Mouse (Mus musculus): ENCODE data around the gene Efnb2. TPM values are rescaled to one million over a fixed set of nuclear protein-coding genes. Genes with fewer than 3 reads are reported as not detected.

Efnb2 gene
- polyA plus RNA-seq, 2 experiments: 42.8 to 74.0 TPM

GRCm38 (mm10) chr8:8678236-8678635 is 17.2 kb upstream of the Efnb2 start:
- Histone ChIP-seq H3K9ac (ENCODE audit: low read depth, low read length, severe bottlenecking) (no peak overlapping the region), H3K4me3 (replicated peaks; ENCODE audit: low read length) (no peak overlapping the region), H3K4me1 (ENCODE audit: control insufficient read depth, insufficient read depth, low read length) (no peaks in the 10 kb centered on the region), H3K36me3 (ENCODE audit: control insufficient read depth, insufficient read depth, low read length) (peaks cover 78% of the 10 kb centered on the region), H3K9me3 (ENCODE audit: control insufficient read depth, low read length) (no peaks in the 10 kb centered on the region), H3K27ac (replicated peaks; ENCODE audit: low read depth, low read length) (no peak overlapping the region), H3K4me2 (replicated peaks; ENCODE audit: low read depth, low read length, severe bottlenecking) (no peak overlapping the region), H3K27me3 (ENCODE audit: control insufficient read depth, insufficient read depth, low read length) (no peaks in the 10 kb centered on the region)
- 91% methylated on average over 3 of the region's 3 CpGs for WGBS
- ATAC-seq (ENCODE audit: low FRiP score, low read depth) (no peak), DNase-seq (ENCODE audit: low spot score) (no peak)
- TF ChIP-seq POLR2A (IDR thresholded peaks at IDR 0.05; ENCODE audit: borderline replicate concordance, extremely low read depth, insufficient read depth, insufficient read length): no peak

- Histone ChIP-seq H3K27ac (replicated peaks; ENCODE audit: low read depth, low read length) (no peak overlapping the region), H3K4me1 (ENCODE audit: control insufficient read depth, insufficient read depth, low read length) (no peaks in the 10 kb centered on the region), H3K36me3 (ENCODE audit: control insufficient read depth, insufficient read depth, low read length) (peaks cover 64% of the 10 kb centered on the region), H3K9ac (ENCODE audit: low read depth, low read length, severe bottlenecking) (no peak overlapping the region), H3K9me3 (ENCODE audit: control insufficient read depth, low read length) (no peaks in the 10 kb centered on the region), H3K4me3 (replicated peaks; ENCODE audit: low read length) (no peak overlapping the region), H3K27me3 (ENCODE audit: control insufficient read depth, insufficient read depth, low read length) (no peaks in the 10 kb centered on the region), H3K4me2 (replicated peaks; ENCODE audit: low read depth, low read length, severe bottlenecking) (no peak overlapping the region)
- no peak for ATAC-seq (ENCODE audit: low FRiP score, low read depth)
- no peak for TF ChIP-seq POLR2A (IDR thresholded peaks at IDR 0.05; ENCODE audit: borderline replicate concordance, extremely low read depth, insufficient read depth, insufficient read length)
- 80% methylated on average over 5 of the region's 5 CpGs for WGBS
- no peak for DNase-seq (ENCODE audit: low spot score)
These were observed 13.8 kb upstream of the Efnb2 start for GRCm38 (mm10) chr8:8674864-8675263.

DNA sequence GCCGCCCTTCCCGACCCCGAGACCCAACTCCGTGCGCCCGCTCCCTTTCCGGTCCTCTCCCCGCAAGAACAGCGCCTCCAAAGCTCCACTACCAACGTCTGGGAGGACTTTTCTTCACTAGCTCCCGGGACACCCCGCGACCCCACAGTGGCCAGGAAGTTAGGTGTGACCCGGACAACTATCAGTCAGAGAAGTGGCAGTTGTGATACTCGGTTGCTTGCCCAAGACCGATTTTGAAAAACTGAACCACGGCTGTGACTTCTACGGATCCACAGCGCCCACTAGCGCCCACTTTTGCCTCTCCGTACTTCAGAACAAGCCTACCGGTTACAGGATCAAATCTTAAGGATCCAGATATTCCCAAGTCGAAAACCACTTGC is 707 bp upstream of the Efnb2 start:
- peak; percentile 90 for DNase-seq (ENCODE audit: low spot score)
- Histone ChIP-seq H3K4me1 (ENCODE audit: control insufficient read depth, insufficient read depth, low read length) (peaks cover 14% of the 10 kb centered on the region), H3K27ac (replicated peaks; ENCODE audit: low read depth, low read length) (peak overlapping the region; percentile 67), H3K9me3 (ENCODE audit: control insufficient read depth, low read length) (no peaks in the 10 kb centered on the region), H3K4me3 (replicated peaks; ENCODE audit: low read length) (peak overlapping the region; percentile 93), H3K4me2 (replicated peaks; ENCODE audit: low read depth, low read length, severe bottlenecking) (peak overlapping the region; percentile 82), H3K36me3 (ENCODE audit: control insufficient read depth, insufficient read depth, low read length) (peaks cover 10% of the 10 kb centered on the region), H3K9ac (ENCODE audit: low read depth, low read length, severe bottlenecking) (peak overlapping the region; percentile 54), H3K27me3 (ENCODE audit: control insufficient read depth, insufficient read depth, low read length) (no peaks in the 10 kb centered on the region)
- WGBS: 0% methylated on average over 23 of the region's 23 CpGs
- 0 out of 2 replicates have a peak, but pooled peaks have one; percentile 6 for ATAC-seq (ENCODE audit: low FRiP score, low read depth)
- TF ChIP-seq POLR2A (IDR thresholded peaks at IDR 0.05; ENCODE audit: borderline replicate concordance, extremely low read depth, insufficient read depth, insufficient read length): no peak

- peaks cover 16% of the 10 kb centered on the region for H3K4me1 ChIP-seq (ENCODE audit: control insufficient read depth, insufficient read depth, low read length)
- WGBS: 2% methylated on average over 72 of the region's 88 CpGs
- peak overlapping the region; percentile 93 for H3K4me3 ChIP-seq (replicated peaks; ENCODE audit: low read length)
- no peak for TF ChIP-seq POLR2A (IDR thresholded peaks at IDR 0.05; ENCODE audit: borderline replicate concordance, extremely low read depth, insufficient read depth, insufficient read length)
- peak overlapping the region; percentile 82 for H3K4me2 ChIP-seq (replicated peaks; ENCODE audit: low read depth, low read length, severe bottlenecking)
- H3K27ac ChIP-seq (replicated peaks; ENCODE audit: low read depth, low read length): peak overlapping the region; percentile 78
- H3K27me3 ChIP-seq (ENCODE audit: control insufficient read depth, insufficient read depth, low read length): no peaks in the 10 kb centered on the region
- no peaks in the 10 kb centered on the region for H3K9me3 ChIP-seq (ENCODE audit: control insufficient read depth, low read length)
- ATAC-seq (ENCODE audit: low FRiP score, low read depth): peak; percentile 37
- no peaks in the 10 kb centered on the region for H3K36me3 ChIP-seq (ENCODE audit: control insufficient read depth, insufficient read depth, low read length)
- H3K9ac ChIP-seq (ENCODE audit: low read depth, low read length, severe bottlenecking): peak overlapping the region; percentile 94
- no peak for DNase-seq (ENCODE audit: low spot score)
These were observed 539 bp downstream of the Efnb2 start for GRCm38 (mm10) chr8:8660307-8661098.

DNA sequence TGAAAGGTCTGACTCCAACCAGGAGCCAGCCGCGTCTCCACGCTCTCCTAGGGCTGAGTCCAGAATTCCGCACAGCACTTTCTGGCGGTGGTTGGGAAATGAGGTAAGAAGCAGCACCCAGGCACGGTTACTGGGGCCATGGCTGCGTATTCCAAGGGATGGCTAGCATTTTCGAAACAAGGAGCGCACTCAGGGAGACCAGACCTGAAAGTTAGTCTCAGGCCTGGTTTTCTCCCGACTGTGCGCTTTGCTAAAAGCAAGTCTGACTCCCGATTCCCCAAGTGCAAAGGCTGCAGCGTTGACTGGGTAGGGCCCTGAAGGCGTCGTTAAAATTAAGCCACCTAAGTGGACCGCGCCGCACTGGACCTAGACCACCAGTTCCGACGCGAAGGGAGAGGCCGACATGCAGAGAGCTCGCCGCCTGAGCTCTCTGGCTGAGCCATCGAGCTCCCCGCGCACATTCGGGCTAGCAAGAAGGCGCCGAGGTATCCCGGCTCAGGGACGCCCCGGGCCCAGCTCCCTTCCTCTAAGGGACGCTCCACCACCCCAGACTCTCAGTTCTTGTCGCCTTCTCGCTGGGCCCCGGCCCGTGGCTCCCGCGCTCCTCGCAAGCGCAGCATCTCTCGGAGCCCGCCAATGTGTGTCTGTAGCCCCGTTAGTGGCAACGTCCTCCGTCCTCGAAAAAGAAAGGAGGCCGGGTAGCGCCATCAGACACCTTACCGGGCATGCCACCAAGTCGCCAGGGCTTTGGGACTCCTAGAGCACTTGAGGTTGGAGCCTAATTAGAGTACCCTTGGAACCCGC is 1.3 kb downstream of the Efnb2 start:
- Histone ChIP-seq H3K9me3 (ENCODE audit: control insufficient read depth, low read length) (no peaks in the 10 kb centered on the region), H3K4me2 (replicated peaks; ENCODE audit: low read depth, low read length, severe bottlenecking) (peak overlapping the region; percentile 82), H3K27ac (replicated peaks; ENCODE audit: low read depth, low read length) (peak overlapping the region; percentile 78), H3K4me3 (replicated peaks; ENCODE audit: low read length) (peak overlapping the region; percentile 93), H3K4me1 (ENCODE audit: control insufficient read depth, insufficient read depth, low read length) (peaks cover 23% of the 10 kb centered on the region), H3K36me3 (ENCODE audit: control insufficient read depth, insufficient read depth, low read length) (0 out of 2 replicates have a peak, but pooled peaks cover 1% of the 10 kb centered on the region), H3K9ac (ENCODE audit: low read depth, low read length, severe bottlenecking) (peak overlapping the region; percentile 94), H3K27me3 (ENCODE audit: control insufficient read depth, insufficient read depth, low read length) (no peaks in the 10 kb centered on the region)
- DNase-seq (ENCODE audit: low spot score): peak; percentile 41
- WGBS: 1% methylated on average over 52 of the region's 53 CpGs
- ATAC-seq (ENCODE audit: low FRiP score, low read depth): no peak
- TF ChIP-seq POLR2A (IDR thresholded peaks at IDR 0.05; ENCODE audit: borderline replicate concordance, extremely low read depth, insufficient read depth, insufficient read length): no peak

Data from limb, embryonic 14.5 days (tissue).